Mouse (Mus musculus): ENCODE measurements around the gene Scg2.

Gene Scg2

GRCm38 (mm10) chr1:79439609-79440308, at the start of gene Scg2:
Scg2 (minus strand) TSS chr1:79440120.
- no peak for DNase-seq (ENCODE audit: low read depth, low spot score)

DNA sequence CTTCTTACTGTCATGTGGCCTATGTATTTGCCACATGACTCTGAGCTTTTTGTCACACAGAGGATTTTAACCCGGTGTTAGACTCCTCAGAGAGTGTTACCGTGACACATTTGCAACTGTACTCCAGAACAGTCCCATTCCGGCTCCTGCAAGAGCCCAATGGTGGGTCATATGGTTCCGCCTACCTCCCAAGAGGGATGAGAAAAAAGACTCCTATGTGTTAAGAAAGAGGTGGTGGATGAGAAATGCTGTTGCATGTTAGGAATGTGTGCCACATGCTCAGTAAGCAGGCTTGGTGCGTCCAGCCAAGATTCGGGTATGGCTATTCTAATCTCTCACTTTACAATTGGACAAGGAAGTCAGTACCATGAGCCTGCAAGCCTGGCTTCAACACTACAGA, 45.6 kb upstream of the Scg2 start:
- no peak for DNase-seq (ENCODE audit: low read depth, low spot score)

DNA sequence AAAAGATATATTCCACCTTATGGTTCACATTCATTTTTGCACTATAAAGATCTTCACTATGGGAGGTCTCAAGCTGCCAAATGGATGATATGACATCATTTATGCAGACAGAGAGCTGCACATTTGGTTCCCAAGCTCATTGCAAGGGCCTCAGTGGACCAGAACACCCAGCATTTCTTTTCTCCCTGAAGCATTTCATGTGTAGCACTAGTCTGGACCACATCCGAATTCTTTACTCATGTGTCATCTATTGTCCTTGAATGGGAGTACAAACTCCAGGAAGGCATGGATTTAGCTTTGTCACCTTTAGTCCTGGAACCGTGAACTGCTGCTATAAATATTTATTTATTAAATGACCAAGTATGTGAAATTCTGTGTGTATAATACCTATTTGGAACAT, 30.9 kb upstream of the Scg2 start:
- no peak for DNase-seq (ENCODE audit: low read depth, low spot score)

- DNase-seq (ENCODE audit: low read depth, low spot score): no peak
These were observed 30.0 kb upstream of the Scg2 start for GRCm38 (mm10) chr1:79469871-79470270.

GRCm38 (mm10) chr1:79466585-79466984, 26.7 kb upstream of the Scg2 start:
- DNase-seq (ENCODE audit: low read depth, low spot score): no peak

- DNase-seq (ENCODE audit: low read depth, low spot score): no peak
These were observed 18.6 kb upstream of the Scg2 start for GRCm38 (mm10) chr1:79458558-79458957.

DNA sequence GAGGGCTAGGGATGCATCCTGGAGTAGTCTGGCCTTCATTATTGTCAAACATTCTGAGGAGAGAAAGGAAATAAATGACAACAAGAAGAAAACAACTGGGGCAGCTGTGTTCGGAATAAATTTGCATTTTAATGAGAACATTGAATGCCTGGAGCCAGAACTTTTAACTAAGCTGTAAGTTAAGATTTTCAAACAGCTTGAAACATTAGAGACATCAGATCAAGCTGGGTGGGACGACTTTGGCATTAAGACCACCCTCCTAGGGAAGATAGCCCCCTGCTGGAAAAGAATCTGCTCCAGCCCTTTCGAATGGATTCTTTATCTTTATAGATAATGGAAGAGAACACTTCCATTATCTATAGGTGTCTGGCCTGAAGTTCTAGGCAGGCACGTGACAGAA, 14.2 kb upstream of the Scg2 start:
- DNase-seq (ENCODE audit: low read depth, low spot score): no peak

DNA sequence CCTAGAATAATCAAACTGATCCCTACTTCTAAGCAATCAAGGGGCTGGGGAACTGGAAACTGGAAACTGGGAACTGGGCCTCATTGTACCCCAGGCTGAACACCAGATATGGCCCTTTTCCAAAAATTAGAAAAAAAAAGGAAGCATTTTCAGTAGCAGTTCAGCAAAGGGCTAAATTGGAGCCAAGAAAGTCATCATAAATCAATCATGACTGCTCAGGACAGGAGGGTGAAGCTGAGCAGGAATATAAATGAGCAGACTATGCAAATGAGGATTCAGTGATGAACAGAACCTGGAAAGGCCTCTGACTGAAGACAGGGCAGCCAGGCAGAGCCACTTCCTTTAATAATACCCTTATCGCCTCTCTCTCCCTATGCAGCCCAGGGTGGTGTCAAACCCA, 12.4 kb upstream of the Scg2 start:
- DNase-seq (ENCODE audit: low read depth, low spot score): no peak

DNA sequence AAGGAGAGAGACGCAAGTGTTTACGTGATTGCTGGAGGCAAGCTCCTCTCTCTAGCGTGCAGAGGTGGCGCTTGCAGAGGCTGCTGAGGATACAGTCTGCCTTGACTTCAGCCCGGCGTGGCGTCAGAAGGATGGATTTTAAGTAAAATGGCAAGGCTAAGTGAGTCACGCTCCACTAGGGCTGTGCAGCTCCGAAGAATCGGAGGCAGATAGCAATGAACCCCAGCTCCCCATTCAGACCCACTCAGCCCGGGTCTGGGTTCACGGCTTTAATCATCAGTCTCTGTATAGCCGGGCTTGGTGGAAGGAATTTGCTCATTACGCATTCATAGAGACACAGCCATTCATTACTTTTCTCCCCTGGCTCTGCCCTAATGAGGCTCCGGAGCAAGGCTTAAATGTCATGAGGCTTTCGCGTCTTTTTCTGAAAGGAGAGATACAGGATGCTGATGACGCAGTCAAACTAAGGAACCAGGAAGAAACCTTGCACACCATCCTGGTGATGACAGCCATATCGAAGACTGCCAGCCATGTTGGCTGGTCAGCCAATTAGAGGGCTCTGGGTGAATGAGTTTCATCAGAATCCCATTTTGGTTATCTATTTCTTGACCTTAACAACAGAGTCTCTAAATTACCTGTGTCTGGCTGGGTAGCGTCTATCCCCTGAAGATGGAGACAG, 10.6 kb upstream of the Scg2 start:
- DNase-seq (ENCODE audit: low read depth, low spot score): no peak

DNA sequence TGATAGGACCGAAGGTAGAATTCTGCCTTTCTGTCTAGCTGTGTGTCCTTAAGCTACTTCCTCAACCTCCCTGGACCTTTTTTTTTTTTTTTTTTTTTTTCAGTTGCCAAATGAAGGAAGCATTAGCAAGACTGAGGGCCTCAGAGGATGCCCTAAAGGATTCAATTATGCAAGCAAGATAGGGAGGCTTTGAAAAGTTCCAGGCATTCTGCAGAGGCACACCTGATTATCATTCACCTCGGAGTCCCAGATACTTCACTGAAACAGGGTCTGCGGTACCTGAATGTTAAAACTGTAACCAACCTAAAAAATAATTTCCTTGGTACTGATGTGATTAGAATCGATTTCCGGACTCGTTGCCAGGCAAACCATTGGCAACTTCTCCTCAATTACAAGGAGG, 10.0 kb upstream of the Scg2 start:
- no peak for DNase-seq (ENCODE audit: low read depth, low spot score)

GRCm38 (mm10) chr1:79445586-79445985, 5.7 kb upstream of the Scg2 start:
- no peak for DNase-seq (ENCODE audit: low read depth, low spot score)

DNA sequence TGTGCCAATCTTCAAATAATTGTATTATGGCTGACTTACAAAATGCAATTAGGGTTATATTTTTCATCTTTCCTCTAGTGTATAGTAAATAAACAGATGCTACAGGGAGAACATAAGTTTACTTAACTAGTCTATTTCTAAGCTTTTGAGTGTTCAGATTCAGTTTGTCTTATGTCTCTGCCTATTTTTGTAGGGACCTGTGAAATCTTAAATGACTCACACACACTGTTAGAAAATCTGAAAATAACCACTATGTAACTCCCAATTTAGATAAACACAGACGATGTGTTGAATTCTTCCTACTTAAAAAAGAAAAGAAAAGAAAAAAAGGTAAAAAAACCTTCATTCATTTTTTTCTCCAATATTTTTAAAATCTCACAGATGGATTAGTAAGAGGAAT, 2.2 kb downstream of the Scg2 start:
- no peak for DNase-seq (ENCODE audit: low read depth, low spot score)

GRCm38 (mm10) chr1:79436671-79437070, 3.2 kb downstream of the Scg2 start:
- DNase-seq (ENCODE audit: low read depth, low spot score): no peak

DNA sequence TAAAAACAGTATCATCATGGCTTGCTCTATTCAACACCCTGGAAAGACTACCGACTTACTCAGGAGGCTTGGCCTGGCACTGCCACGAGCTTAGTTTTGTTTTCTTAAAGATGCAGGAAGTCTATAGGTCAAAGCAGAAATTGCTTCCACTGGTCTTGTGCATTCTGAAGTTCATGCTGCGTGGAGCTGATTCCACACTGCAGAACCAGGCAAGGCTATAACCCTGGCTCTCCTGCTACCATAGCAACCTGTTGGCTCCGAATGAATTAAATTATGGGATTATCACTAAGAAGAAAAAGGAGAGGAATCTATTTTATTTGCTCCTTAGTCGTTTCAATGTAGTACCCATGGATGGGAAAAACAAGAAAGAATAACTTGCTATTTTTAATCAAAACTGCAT, 10.9 kb downstream of the Scg2 start:
- no peak for DNase-seq (ENCODE audit: low read depth, low spot score)

DNA sequence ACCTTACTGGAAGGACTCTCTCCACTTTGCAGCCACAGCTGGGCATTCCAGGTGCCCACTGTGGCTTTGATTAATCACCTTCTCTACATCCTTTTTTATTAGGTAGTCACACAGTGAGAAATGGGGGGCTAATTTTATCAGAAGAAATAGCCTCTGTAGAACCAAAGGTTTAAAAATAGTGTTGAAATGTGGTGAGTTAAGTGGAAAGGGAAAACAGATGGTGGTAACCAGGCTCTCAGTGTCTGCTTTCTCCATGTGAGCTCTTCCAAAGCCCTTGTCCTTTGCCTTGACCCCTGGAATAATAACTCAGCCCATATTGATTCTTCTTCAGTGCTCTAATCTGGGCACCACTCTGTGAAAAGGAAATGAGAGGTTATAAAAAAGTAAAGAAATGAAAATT, 24.4 kb downstream of the Scg2 start:
- no peak for DNase-seq (ENCODE audit: low read depth, low spot score)

- no peak for DNase-seq (ENCODE audit: low read depth, low spot score)
These were observed 33.5 kb downstream of the Scg2 start for GRCm38 (mm10) chr1:79406337-79406942.

- no peak for DNase-seq (ENCODE audit: low read depth, low spot score)
These were observed 38.6 kb downstream of the Scg2 start for GRCm38 (mm10) chr1:79401090-79402012.

- DNase-seq (ENCODE audit: low read depth, low spot score): no peak
These were observed 39.6 kb downstream of the Scg2 start for GRCm38 (mm10) chr1:79400284-79400683.
